Mouse (Mus musculus) stomach, embryonic 16.5 days (tissue): Measurements from ENCODE around the gene Gpr3. TPM values are rescaled to one million over a fixed set of nuclear protein-coding genes. Genes with fewer than 3 reads are reported as not detected.
A peak's percentile ranks its signal among the peaks of the same experiment; 100 is the strongest.

Source experiments
- ATAC-seq: fragments of 200-750 bp; cut with Nextera tagmentation; 2 replicates; pipeline ENCODE4 v1.8.0; 2017; ENCODE audit warnings: moderate number of reproducible peaks, moderate TSS enrichment; ENCODE audit not compliant: insufficient read depth, low FRiP score
- H3K27ac ChIP-seq: fragments of 300-500 bp; sonication (generic); 2 replicates; pipeline ENCODE4 v1.5.1; 2014; ENCODE audit warnings: low read length
- H3K27me3 ChIP-seq: fragments of 300-500 bp; sonication (generic); 2 replicates; pipeline ENCODE4 v1.6.1; 2014; ENCODE audit warnings: low read length, control low read depth, mixed read lengths; ENCODE audit not compliant: control insufficient read depth, insufficient read depth
- H3K36me3 ChIP-seq: fragments of 300-500 bp; sonication (generic); 2 replicates; pipeline ENCODE4 v1.6.1; 2014; ENCODE audit warnings: low read length; ENCODE audit not compliant: control insufficient read depth, insufficient read depth
- H3K4me1 ChIP-seq: fragments of 300-500 bp; sonication (generic); 2 replicates; pipeline ENCODE4 v1.6.1; 2014; ENCODE audit warnings: low read length, control low read depth, mixed read lengths; ENCODE audit not compliant: control insufficient read depth, insufficient read depth
- H3K4me2 ChIP-seq: fragments of 300-500 bp; sonication (generic); 2 replicates; pipeline ENCODE4 v1.6.1; 2014; ENCODE audit warnings: low read depth, low read length, mixed read lengths
- H3K4me3 ChIP-seq: fragments of 300-500 bp; sonication (generic); replicated peaks from 2 replicates; pipeline ENCODE4 v1.5.1; 2014; ENCODE audit warnings: mild to moderate bottlenecking, low read length
- H3K9ac ChIP-seq: fragments of 300-500 bp; sonication (generic); 2 replicates; pipeline ENCODE4 v1.6.1; 2014; ENCODE audit warnings: low read length
- H3K9me3 ChIP-seq: fragments of 300-500 bp; sonication (generic); replicated peaks from 2 replicates; pipeline ENCODE4 v1.6.1; 2016; ENCODE audit warnings: low read length, control low read depth; ENCODE audit not compliant: control insufficient read depth
- WGBS: fragments of 180-500 bp; shearing (Covaris S2); extraction: QIAGEN DNeasy Blood & Tissue Kit; methylation state at CpG from one replicate; pipeline ENCODE4 v1.1.7; 2014; 5-methylcytosine and 5-hydroxymethylcytosine counted together
- polyA plus RNA-seq: library from polyadenylated mRNA; unstranded; fragments of >200 nt; fragmentation: Nextera tagmentation; extraction: Ambion mirVana; gene quantifications from 2 replicates; pipeline ENCODE4 v1.2.1, GENCODE M21; 2015

Gene Gpr3
- polyA plus RNA-seq, 1 experiment from 2014 or later = 0.12 TPM

DNA sequence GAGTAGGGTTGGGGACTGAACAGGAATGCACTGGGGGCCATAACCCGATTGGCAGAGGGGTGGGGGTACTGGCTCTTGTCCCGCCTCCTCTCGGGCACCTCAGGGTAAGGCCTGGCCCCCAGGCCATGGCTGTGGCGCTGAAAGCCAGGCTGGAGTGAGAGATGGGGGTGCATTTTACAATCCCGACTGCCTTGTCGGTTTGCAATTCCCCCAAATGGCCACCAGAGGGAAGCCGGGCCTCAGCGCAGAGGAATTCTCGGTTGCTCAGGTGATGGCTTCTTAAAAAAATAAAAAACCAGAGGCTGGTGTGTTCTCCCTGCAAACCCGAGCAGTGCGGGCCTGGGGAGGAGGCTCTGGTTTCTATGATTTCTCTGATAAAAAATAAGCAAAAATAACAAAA, 3.0 kb downstream of the Gpr3 start:
- Histone ChIP-seq H3K9ac (no peak overlapping the region), H3K27ac (no peak overlapping the region), H3K27me3 (peaks cover 8% of the 10 kb centered on the region), H3K4me2 (no peak overlapping the region), H3K36me3 (no peaks in the 10 kb centered on the region), H3K9me3 (no peaks in the 10 kb centered on the region), H3K4me3 (no peak overlapping the region), H3K4me1 (peaks cover 22% of the 10 kb centered on the region)
- ATAC-seq = no peak
- 5% methylated on average over 11 of the region's 11 CpGs for WGBS

DNA sequence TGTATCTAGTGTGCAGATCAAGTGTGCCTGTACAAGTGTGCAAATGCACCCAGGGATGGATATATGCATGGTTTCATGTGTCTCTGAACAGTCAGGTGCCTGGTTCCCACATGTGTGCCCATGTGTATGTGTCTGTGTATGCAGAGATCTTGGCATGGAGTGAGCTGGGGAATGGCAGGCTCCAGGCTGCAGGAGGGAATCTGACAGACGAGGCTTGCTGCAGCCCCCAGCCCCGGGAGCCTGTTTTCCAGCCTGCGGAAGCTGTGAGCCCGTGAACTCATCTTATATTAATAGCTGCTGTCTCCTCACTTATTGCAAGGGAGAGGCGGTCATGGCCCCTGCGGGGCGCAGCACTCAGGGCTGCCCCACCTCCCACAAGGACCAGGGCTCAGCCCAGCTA, 8.0 kb downstream of the Gpr3 start:
- ATAC-seq = no peak
- peak overlapping the region; percentile 17; the same call in 1 of the 2 replicates for H3K27ac ChIP-seq
- H3K9me3 ChIP-seq = no peaks in the 10 kb centered on the region
- no peak overlapping the region for H3K4me2 ChIP-seq
- H3K9ac ChIP-seq = peak overlapping the region; percentile 4
- WGBS = 30% methylated on average over 7 of the region's 7 CpGs
- no peaks in the 10 kb centered on the region for H3K36me3 ChIP-seq
- peaks cover 29% of the 10 kb centered on the region for H3K4me1 ChIP-seq
- H3K27me3 ChIP-seq = no peaks in the 10 kb centered on the region
- H3K4me3 ChIP-seq = no peak overlapping the region

DNA sequence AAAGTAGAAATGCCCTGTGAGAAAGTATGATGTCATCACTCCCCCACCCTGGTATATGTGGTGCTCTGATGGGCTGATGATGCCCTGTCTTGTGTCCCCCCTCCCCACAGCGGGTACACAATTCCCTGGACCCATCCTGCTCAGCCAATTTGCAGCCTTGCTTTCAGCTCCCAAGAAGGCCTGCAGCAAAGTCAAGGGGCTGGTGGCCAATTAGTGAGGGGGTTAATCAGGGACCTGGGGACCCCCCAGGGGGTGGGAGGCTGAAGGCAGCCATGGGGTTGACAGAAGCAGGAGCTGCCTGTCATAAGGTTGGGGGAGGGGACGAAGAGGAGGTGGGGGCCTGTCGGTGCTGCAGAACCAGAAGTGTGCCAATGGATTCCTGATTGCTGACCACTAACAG, 8.7 kb downstream of the Gpr3 start:
- no peak for ATAC-seq
- H3K4me2 ChIP-seq = no peak overlapping the region
- WGBS = 67% methylated on average over 3 of the region's 3 CpGs
- no peaks in the 10 kb centered on the region for H3K36me3 ChIP-seq
- no peak overlapping the region for H3K27ac ChIP-seq
- peaks cover 35% of the 10 kb centered on the region for H3K4me1 ChIP-seq
- H3K9ac ChIP-seq = no peak overlapping the region
- no peaks in the 10 kb centered on the region for H3K9me3 ChIP-seq
- no peaks in the 10 kb centered on the region for H3K27me3 ChIP-seq
- no peak overlapping the region for H3K4me3 ChIP-seq

DNA sequence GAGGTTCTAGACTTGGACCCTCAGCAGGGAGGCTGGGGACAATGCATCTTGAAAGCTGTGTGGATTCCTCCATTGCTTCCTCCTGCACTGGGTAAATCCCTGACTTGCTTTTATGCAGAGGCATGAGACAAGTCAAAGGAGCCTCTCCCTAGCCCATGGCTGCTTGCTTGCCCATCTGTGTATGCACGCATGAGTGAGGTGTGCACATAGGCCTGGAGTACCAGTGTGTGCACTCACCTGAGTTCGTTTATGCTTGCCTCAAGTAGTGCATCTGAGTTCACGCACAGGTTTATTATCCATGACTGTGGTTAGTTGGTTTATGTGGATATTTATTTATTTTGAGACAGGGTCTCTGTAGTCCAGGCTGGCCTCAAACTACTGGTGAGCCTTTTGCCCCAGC, 10.1 kb downstream of the Gpr3 start:
- WGBS = 94% methylated on average over 3 of the region's 3 CpGs
- no peaks in the 10 kb centered on the region for H3K27me3 ChIP-seq
- no peak overlapping the region for H3K27ac ChIP-seq
- no peak for ATAC-seq
- no peaks in the 10 kb centered on the region for H3K9me3 ChIP-seq
- no peak overlapping the region for H3K4me2 ChIP-seq
- H3K9ac ChIP-seq = no peak overlapping the region
- H3K4me3 ChIP-seq = no peak overlapping the region
- peaks cover 48% of the 10 kb centered on the region for H3K4me1 ChIP-seq
- H3K36me3 ChIP-seq = no peaks in the 10 kb centered on the region

DNA sequence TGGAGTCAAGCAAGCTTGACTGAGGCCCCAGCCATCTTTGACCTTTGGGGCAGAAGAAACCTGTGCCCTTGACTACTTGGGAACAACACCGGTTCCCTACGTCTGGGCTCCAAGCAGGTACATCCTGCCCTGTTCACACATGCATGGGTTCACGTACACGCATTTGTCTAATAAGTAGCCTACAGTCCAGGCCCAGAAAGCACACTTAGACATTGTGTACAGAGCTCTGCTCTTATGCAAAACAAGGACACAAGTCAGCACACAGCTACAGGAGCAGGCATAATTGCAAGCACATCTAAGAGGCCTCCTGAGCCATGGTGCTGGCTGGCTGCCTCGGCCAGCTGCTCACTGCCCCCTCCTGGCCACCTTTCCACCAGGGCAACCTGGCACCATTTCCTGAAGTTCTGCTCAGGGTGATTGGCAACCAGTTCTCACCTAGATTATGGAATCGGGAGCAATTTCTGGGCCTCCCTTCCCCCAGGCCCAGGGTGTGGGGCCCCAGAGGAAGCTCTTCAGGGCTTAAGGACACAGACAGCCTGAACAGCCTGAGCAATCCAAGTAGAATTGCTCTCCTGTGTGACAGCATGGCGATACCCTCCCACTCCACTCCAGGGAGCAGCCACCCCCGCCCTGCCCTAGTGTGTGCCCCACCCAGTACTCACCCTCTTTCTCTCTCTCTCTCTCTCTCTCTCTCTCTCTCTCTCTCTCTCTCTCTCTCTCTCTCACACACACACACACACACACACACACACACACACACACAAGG, 11.1 kb downstream of the Gpr3 start:
- ATAC-seq = peak; percentile 26; the same call in 1 of the 2 replicates
- Histone ChIP-seq H3K9ac (peak overlapping the region; percentile 41), H3K9me3 (no peaks in the 10 kb centered on the region), H3K4me3 (no peak overlapping the region), H3K36me3 (peaks cover 1% of the 10 kb centered on the region; the same call in 1 of the 2 replicates), H3K4me1 (peaks cover 55% of the 10 kb centered on the region), H3K27me3 (no peaks in the 10 kb centered on the region), H3K4me2 (no peak overlapping the region), H3K27ac (peak overlapping the region; percentile 74)
- WGBS = 56% methylated on average over 8 of the region's 8 CpGs

DNA sequence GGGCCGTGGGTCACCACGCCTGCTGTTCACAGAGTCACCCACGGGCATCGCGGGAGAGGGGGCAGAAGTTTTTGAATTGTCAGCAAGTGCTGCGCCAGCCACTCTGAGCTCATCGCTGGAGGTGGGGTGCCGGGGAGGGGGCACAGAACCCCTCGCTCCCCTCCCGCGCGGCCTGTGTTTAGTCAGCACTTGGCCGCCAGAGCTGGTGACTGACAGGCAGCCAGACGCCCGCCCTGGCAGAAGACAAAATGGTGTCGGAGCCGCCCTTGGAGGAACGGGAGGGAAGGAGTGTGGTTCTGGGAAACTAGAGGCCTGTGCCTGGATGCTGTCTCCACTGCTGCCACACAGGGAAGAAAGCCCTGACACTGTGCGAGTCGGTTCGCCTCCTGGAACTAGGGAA, 12.0 kb downstream of the Gpr3 start:
- Histone ChIP-seq H3K4me1 (peaks cover 55% of the 10 kb centered on the region), H3K9me3 (no peaks in the 10 kb centered on the region), H3K4me3 (no peak overlapping the region), H3K9ac (peak overlapping the region; percentile 38), H3K27me3 (no peaks in the 10 kb centered on the region), H3K36me3 (peaks cover 8% of the 10 kb centered on the region), H3K27ac (peak overlapping the region; percentile 74), H3K4me2 (peak overlapping the region; percentile 10; the same call in 1 of the 2 replicates)
- peak; percentile 1; the same call in 1 of the 2 replicates for ATAC-seq
- WGBS = 38% methylated on average over 21 of the region's 21 CpGs

DNA sequence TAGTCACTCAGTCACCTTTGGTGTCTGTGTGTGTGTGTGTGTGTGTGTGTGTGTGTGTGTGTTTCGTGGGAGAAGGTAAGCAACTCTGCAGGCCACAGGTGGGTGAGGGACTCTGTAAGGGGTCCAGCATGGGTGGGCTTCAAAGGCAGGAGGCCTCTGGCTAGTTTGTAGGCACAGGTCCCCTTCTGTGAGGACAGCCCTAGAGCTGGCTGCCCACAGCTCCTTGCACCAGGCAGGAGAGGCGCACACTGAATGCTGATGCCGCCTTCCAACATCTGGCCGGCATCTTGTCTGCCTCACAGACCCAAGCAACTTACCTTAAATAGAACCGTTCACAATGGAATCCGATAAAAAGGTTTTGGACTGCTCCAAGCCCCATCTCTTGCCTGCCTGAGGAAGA, 12.6 kb downstream of the Gpr3 start:
- no peak for ATAC-seq
- H3K9me3 ChIP-seq = no peaks in the 10 kb centered on the region
- peak overlapping the region; percentile 38; the same call in 1 of the 2 replicates for H3K9ac ChIP-seq
- no peaks in the 10 kb centered on the region for H3K27me3 ChIP-seq
- H3K4me1 ChIP-seq = peaks cover 55% of the 10 kb centered on the region
- peak overlapping the region; percentile 74; the same call in 1 of the 2 replicates for H3K27ac ChIP-seq
- H3K36me3 ChIP-seq = peaks cover 9% of the 10 kb centered on the region
- WGBS = 59% methylated on average over 6 of the region's 6 CpGs
- H3K4me3 ChIP-seq = no peak overlapping the region
- no peak overlapping the region for H3K4me2 ChIP-seq

DNA sequence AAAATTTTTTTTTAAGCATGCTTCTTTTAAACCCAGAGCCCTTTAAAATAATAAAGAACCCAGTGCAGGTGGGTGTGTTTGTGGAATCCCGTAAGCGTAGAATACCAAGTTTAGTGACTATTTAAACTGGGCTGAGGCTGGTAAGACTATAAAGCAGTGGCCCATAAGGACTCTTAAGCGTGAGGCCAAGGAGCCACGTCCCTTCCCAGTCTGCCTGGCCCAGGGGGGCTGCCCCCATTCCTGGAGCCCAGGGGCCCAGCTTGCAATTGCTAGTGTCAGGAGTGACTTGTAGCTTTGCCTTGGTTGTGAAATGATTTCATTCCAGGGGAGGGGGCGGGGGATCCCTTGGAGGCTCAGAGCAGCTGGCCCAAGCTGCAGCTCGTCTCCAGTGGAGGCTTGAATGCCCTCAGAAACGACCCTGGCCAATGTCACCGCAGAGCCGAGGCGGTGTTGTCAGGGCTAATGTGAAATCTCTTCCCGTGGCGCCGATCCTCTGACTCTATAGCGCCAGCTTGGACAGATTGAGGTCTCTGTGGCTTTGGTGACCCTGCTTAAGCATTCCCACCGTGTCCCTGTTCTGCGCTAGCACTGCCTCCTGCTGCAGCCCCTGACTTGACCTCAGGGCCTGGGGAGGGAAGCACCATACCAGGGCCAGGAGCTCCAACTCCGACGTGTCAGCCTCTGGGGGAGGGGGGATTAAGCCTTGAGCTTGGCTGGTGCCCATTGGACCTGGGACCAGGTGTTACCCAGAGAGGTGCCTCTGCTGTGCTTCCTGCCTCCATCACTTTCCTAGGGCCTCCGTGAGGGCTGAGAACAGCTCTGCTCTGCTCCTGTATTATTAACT, 13.8 kb downstream of the Gpr3 start:
- no peaks in the 10 kb centered on the region for H3K27me3 ChIP-seq
- no peak overlapping the region for H3K4me2 ChIP-seq
- H3K36me3 ChIP-seq = peaks cover 14% of the 10 kb centered on the region
- no peak for ATAC-seq
- peaks cover 47% of the 10 kb centered on the region for H3K4me1 ChIP-seq
- peak overlapping the region; percentile 75 for H3K27ac ChIP-seq
- H3K9me3 ChIP-seq = no peaks in the 10 kb centered on the region
- no peak overlapping the region for H3K4me3 ChIP-seq
- 25% methylated on average over 19 of the region's 19 CpGs for WGBS
- H3K9ac ChIP-seq = peak overlapping the region; percentile 40

DNA sequence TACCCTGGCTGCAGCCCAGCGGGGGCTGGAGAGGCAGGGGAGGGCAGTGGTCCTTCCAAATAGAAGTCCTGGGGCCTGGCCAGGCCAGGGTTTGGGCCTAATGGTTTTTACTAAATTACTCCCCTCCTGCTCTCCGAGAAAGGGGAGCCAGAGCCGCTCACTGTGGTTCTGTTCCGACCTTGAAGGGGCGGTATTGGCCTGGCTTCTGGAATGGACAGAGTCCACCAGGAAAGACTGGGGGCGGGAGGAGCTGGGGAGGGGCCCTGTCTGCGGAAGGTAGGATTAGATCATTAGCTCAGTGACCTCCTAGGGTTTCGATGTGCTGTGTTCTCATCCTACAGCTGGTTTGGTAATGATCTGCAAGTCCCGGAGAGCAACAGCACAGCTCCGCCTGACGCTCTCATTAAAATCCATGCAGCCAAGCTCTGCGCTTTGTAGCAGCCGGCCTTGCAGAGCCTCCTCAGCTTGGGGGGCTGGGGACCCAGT, 14.5 kb downstream of the Gpr3 start:
- 29% methylated on average over 13 of the region's 13 CpGs for WGBS
- Histone ChIP-seq H3K4me2 (no peak overlapping the region), H3K9me3 (no peaks in the 10 kb centered on the region), H3K9ac (0 out of 2 replicates have a peak overlapping the region, but pooled peaks have one; percentile 9), H3K4me3 (no peak overlapping the region), H3K27me3 (no peaks in the 10 kb centered on the region), H3K36me3 (peaks cover 14% of the 10 kb centered on the region), H3K27ac (peak overlapping the region; percentile 75), H3K4me1 (peaks cover 46% of the 10 kb centered on the region)
- peak; percentile 27; the same call in 1 of the 2 replicates for ATAC-seq
